Mouse (Mus musculus): ENCODE results near the gene Tlcd1. TPM values are rescaled to one million over a fixed set of nuclear protein-coding genes. Genes with fewer than 3 reads are reported as not detected.
"Not testable (repeated sequence)": the region's sequence is repeated elsewhere in the genome, so short reads cannot be mapped to it uniquely, and the experiment has no call there.

Gene Tlcd1
- polyA plus RNA-seq (2014; fragmentation: Nextera tagmentation; extraction: Ambion mirVana) = 7.1 and 9.9 TPM in 2 replicates

DNA sequence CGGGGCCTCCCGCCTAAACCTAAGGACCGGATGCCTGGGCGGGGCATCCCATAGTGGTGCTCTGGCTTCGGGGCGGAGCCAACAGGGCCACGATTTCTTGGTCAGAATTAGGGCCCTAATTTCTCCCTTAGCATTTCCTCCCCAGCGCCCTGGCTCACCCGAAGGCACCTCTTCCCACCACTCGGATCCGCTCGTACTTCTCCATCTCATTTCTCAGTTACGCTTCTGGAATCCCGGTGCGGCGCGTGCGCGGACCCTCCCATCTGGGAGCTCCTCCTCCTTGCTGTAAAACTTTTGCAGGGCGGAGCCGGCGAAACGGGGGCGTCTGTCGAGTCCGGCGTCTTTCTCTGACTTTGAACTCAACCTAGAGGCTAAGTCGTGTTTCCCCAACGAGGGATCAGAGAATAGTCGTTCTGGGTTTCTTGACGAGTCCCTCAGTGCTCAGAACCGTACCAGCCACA lies at the start of gene Tlcd1, which contains the start of gene Nek8:
Tlcd1 (plus strand) TSS at position 310 of the 461 bp plus-strand sequence.
Nek8 (minus strand) TSS at position 274 of the 461 bp plus-strand sequence.
- Histone ChIP-seq H3K9ac (ENCODE audit: low read length) (peak within 1 kb of the TSS; percentile 50), H3K9me3 (ENCODE audit: control insufficient read depth, low read length) (no peaks in the 10 kb centered on the region), H3K27ac (ENCODE audit: low read depth, low read length) (peak within 1 kb of the TSS; percentile 26; the same call in 1 of the 2 replicates), H3K4me3 (ENCODE audit: low read depth, low read length) (peak within 1 kb of the TSS; percentile 54), H3K4me1 (replicated peaks; ENCODE audit: control insufficient read depth, insufficient read depth, low read length) (peaks cover 22% of the 10 kb centered on the region), H3K4me2 (ENCODE audit: low read depth, low read length, severe bottlenecking) (peak within 1 kb of the TSS; percentile 93), H3K27me3 (ENCODE audit: control insufficient read depth, insufficient read depth, low read length) (no peaks in the 10 kb centered on the region), H3K36me3 (ENCODE audit: control insufficient read depth, insufficient read depth, low read length) (peaks cover 4% of the 10 kb centered on the region; the same call in 1 of the 2 replicates)
- under 1% methylated on average over 32 of the region's 32 CpGs for WGBS
- DNase-seq (ENCODE audit: low spot score) = peak; percentile 93
- ATAC-seq (replicated peaks; ENCODE audit: low FRiP score) = peak; percentile 68; the same call in 1 of the 2 replicates

DNA sequence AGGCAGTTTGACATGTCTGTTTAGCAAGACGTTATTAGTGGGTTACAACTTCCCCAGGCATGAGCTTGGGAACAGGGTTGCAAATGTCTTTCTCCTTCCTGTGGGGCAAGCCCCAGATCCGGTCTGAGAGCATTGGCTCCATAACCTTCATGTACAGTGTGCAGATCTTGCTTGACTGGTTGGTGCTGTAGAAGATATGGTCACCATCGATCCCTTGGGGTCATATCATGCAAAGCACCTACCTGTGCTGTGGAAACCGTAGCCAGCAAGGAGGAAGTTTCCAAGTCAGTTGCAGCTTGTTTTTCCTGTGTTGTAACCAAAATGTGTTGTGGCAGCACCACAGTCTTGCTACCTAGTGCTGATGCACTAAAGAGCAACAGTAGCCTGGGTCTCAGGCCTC lies 49.8 kb upstream of the Tlcd1 start:
- H3K9me3 ChIP-seq (ENCODE audit: control insufficient read depth, low read length) = no peaks in the 10 kb centered on the region
- no peak for DNase-seq (ENCODE audit: low spot score)
- no peak overlapping the region for H3K27ac ChIP-seq (ENCODE audit: low read depth, low read length)
- H3K36me3 ChIP-seq (ENCODE audit: control insufficient read depth, insufficient read depth, low read length) = no peaks in the 10 kb centered on the region
- no peaks in the 10 kb centered on the region for H3K4me1 ChIP-seq (replicated peaks; ENCODE audit: control insufficient read depth, insufficient read depth, low read length)
- no peaks in the 10 kb centered on the region for H3K27me3 ChIP-seq (ENCODE audit: control insufficient read depth, insufficient read depth, low read length)
- WGBS = 89% methylated on average over 4 of the region's 4 CpGs
- no peak overlapping the region for H3K4me3 ChIP-seq (ENCODE audit: low read depth, low read length)
- H3K9ac ChIP-seq (ENCODE audit: low read length) = no peak overlapping the region
- no peak for ATAC-seq (replicated peaks; ENCODE audit: low FRiP score)
- no peak overlapping the region for H3K4me2 ChIP-seq (ENCODE audit: low read depth, low read length, severe bottlenecking)

GRCm38 (mm10) chr11:78129458-78129857 lies 47.1 kb upstream of the Tlcd1 start:
- Histone ChIP-seq H3K4me2 (ENCODE audit: low read depth, low read length, severe bottlenecking) (no peak overlapping the region), H3K4me1 (replicated peaks; ENCODE audit: control insufficient read depth, insufficient read depth, low read length) (no peaks in the 10 kb centered on the region), H3K36me3 (ENCODE audit: control insufficient read depth, insufficient read depth, low read length) (no peaks in the 10 kb centered on the region), H3K27ac (ENCODE audit: low read depth, low read length) (no peak overlapping the region), H3K9ac (ENCODE audit: low read length) (no peak overlapping the region), H3K4me3 (ENCODE audit: low read depth, low read length) (no peak overlapping the region), H3K27me3 (ENCODE audit: control insufficient read depth, insufficient read depth, low read length) (no peaks in the 10 kb centered on the region), H3K9me3 (ENCODE audit: control insufficient read depth, low read length) (no peaks in the 10 kb centered on the region)
- DNase-seq (ENCODE audit: low spot score) (no peak), ATAC-seq (replicated peaks; ENCODE audit: low FRiP score) (no peak)
- WGBS = 83% methylated on average over 8 of the region's 8 CpGs

GRCm38 (mm10) chr11:78133915-78134314 lies 42.6 kb upstream of the Tlcd1 start:
- Histone ChIP-seq H3K27me3 (ENCODE audit: control insufficient read depth, insufficient read depth, low read length) (no peaks in the 10 kb centered on the region), H3K36me3 (ENCODE audit: control insufficient read depth, insufficient read depth, low read length) (no peaks in the 10 kb centered on the region), H3K4me1 (replicated peaks; ENCODE audit: control insufficient read depth, insufficient read depth, low read length) (no peaks in the 10 kb centered on the region), H3K9ac (ENCODE audit: low read length) (no peak overlapping the region), H3K4me2 (ENCODE audit: low read depth, low read length, severe bottlenecking) (no peak overlapping the region), H3K27ac (ENCODE audit: low read depth, low read length) (no peak overlapping the region), H3K4me3 (ENCODE audit: low read depth, low read length) (no peak overlapping the region), H3K9me3 (ENCODE audit: control insufficient read depth, low read length) (no peaks in the 10 kb centered on the region)
- DNase-seq (ENCODE audit: low spot score) (no peak), ATAC-seq (replicated peaks; ENCODE audit: low FRiP score) (no peak)
- 94% methylated on average over 6 of the region's 6 CpGs for WGBS

DNA sequence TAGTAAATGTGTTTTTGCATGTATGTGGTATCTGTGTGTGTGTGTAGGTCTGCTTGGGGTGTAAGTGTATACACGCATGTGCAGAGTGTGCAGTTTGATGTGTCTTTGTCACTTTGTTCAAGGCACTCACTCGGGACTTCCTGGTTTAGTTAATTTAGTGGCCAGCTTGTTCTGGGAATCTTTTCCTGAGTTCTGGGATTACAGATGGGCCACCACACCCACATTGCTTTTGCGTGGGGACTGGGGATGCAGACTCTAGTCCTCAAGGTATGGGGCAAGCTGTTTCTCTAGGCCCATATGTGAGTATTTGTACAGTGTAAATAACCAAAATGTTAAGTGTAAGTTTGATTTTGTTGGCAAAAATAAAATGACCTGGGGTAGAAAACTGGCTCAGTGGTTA lies 42.2 kb upstream of the Tlcd1 start:
- Histone ChIP-seq H3K9ac (ENCODE audit: low read length) (no peak overlapping the region), H3K4me3 (ENCODE audit: low read depth, low read length) (no peak overlapping the region), H3K27me3 (ENCODE audit: control insufficient read depth, insufficient read depth, low read length) (no peaks in the 10 kb centered on the region), H3K9me3 (ENCODE audit: control insufficient read depth, low read length) (no peaks in the 10 kb centered on the region), H3K4me2 (ENCODE audit: low read depth, low read length, severe bottlenecking) (no peak overlapping the region), H3K36me3 (ENCODE audit: control insufficient read depth, insufficient read depth, low read length) (no peaks in the 10 kb centered on the region), H3K4me1 (replicated peaks; ENCODE audit: control insufficient read depth, insufficient read depth, low read length) (no peaks in the 10 kb centered on the region), H3K27ac (ENCODE audit: low read depth, low read length) (no peak overlapping the region)
- 89% methylated on average over 3 of the region's 3 CpGs for WGBS
- no peak for DNase-seq (ENCODE audit: low spot score)
- ATAC-seq (replicated peaks; ENCODE audit: low FRiP score) = no peak

DNA sequence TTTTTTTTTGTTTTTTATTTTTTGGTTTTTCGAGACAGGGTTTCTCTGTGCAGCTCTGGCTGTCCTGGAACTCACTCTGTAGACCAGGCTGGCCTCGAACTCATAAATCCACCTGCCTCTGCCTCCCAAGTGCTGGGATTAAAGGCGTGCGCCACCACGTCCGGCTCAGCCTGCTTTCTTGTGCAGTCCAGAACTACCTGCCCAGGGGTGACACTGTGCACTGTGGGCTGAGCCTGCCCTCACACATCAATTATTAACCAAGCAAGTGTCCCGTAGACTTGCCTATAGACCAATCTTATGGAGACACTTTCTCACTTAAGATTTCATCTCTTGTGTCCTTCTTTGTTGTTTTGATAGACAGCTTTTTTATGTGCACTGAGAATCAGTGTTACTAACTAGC lies 41.2 kb upstream of the Tlcd1 start:
- WGBS = 96% methylated on average over 7 of the region's 7 CpGs
- DNase-seq (ENCODE audit: low spot score); H3K4me1 ChIP-seq (replicated peaks; ENCODE audit: control insufficient read depth, insufficient read depth, low read length); H3K27ac ChIP-seq (ENCODE audit: low read depth, low read length); H3K9me3 ChIP-seq (ENCODE audit: control insufficient read depth, low read length); H3K9ac ChIP-seq (ENCODE audit: low read length); H3K4me2 ChIP-seq (ENCODE audit: low read depth, low read length, severe bottlenecking); H3K27me3 ChIP-seq (ENCODE audit: control insufficient read depth, insufficient read depth, low read length); H3K36me3 ChIP-seq (ENCODE audit: control insufficient read depth, insufficient read depth, low read length); H3K4me3 ChIP-seq (ENCODE audit: low read depth, low read length); ATAC-seq (replicated peaks; ENCODE audit: low FRiP score): not testable (repeated sequence)

DNA sequence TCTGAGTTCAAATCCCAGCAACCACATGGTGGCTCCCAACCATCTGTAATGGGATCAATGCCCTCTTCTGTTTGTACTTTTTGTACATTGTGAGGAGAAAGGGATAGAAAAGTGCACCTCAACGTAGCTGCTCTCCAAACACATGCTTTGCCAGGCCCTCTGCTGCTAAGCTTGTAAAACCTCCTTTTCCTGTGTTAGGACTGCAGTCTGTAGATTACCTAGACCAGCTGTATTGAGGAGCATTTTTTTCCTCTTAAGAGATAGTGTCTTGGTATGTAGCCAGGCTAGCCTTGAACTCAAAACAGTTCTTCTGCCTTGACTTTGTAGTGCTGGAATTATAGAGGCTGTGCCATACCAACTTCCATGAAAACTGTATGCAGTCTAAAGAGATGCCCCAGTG lies 40.4 kb upstream of the Tlcd1 start:
- Histone ChIP-seq H3K36me3 (ENCODE audit: control insufficient read depth, insufficient read depth, low read length) (no peaks in the 10 kb centered on the region), H3K27me3 (ENCODE audit: control insufficient read depth, insufficient read depth, low read length) (no peaks in the 10 kb centered on the region), H3K9me3 (ENCODE audit: control insufficient read depth, low read length) (no peaks in the 10 kb centered on the region), H3K4me3 (ENCODE audit: low read depth, low read length) (no peak overlapping the region), H3K4me1 (replicated peaks; ENCODE audit: control insufficient read depth, insufficient read depth, low read length) (no peaks in the 10 kb centered on the region), H3K27ac (ENCODE audit: low read depth, low read length) (no peak overlapping the region), H3K4me2 (ENCODE audit: low read depth, low read length, severe bottlenecking) (no peak overlapping the region), H3K9ac (ENCODE audit: low read length) (no peak overlapping the region)
- ATAC-seq (replicated peaks; ENCODE audit: low FRiP score) (no peak), DNase-seq (ENCODE audit: low spot score) (no peak)
- WGBS = 91% methylated on average over 1 of the region's 1 CpGs

GRCm38 (mm10) chr11:78137584-78137983 lies 38.9 kb upstream of the Tlcd1 start:
- Histone ChIP-seq H3K4me2 (ENCODE audit: low read depth, low read length, severe bottlenecking) (no peak overlapping the region), H3K4me1 (replicated peaks; ENCODE audit: control insufficient read depth, insufficient read depth, low read length) (no peaks in the 10 kb centered on the region), H3K9me3 (ENCODE audit: control insufficient read depth, low read length) (no peaks in the 10 kb centered on the region), H3K27me3 (ENCODE audit: control insufficient read depth, insufficient read depth, low read length) (no peaks in the 10 kb centered on the region), H3K9ac (ENCODE audit: low read length) (no peak overlapping the region), H3K4me3 (ENCODE audit: low read depth, low read length) (no peak overlapping the region), H3K36me3 (ENCODE audit: control insufficient read depth, insufficient read depth, low read length) (no peaks in the 10 kb centered on the region), H3K27ac (ENCODE audit: low read depth, low read length) (no peak overlapping the region)
- DNase-seq (ENCODE audit: low spot score) (no peak), ATAC-seq (replicated peaks; ENCODE audit: low FRiP score) (no peak)
- 83% methylated on average over 4 of the region's 4 CpGs for WGBS

- ATAC-seq (replicated peaks; ENCODE audit: low FRiP score) = no peak
- 91% methylated on average over 3 of the region's 3 CpGs for WGBS
- Histone ChIP-seq H3K4me2 (ENCODE audit: low read depth, low read length, severe bottlenecking) (no peak overlapping the region), H3K27ac (ENCODE audit: low read depth, low read length) (no peak overlapping the region), H3K4me3 (ENCODE audit: low read depth, low read length) (no peak overlapping the region), H3K9ac (ENCODE audit: low read length) (no peak overlapping the region), H3K4me1 (replicated peaks; ENCODE audit: control insufficient read depth, insufficient read depth, low read length) (no peaks in the 10 kb centered on the region), H3K27me3 (ENCODE audit: control insufficient read depth, insufficient read depth, low read length) (no peaks in the 10 kb centered on the region), H3K9me3 (ENCODE audit: control insufficient read depth, low read length) (no peaks in the 10 kb centered on the region), H3K36me3 (ENCODE audit: control insufficient read depth, insufficient read depth, low read length) (no peaks in the 10 kb centered on the region)
- no peak for DNase-seq (ENCODE audit: low spot score)
Observed at GRCm38 (mm10) chr11:78138023-78138422, 38.5 kb upstream of the Tlcd1 start.
